Mouse (Mus musculus): ENCODE results near the gene Gm20696.

DNA sequence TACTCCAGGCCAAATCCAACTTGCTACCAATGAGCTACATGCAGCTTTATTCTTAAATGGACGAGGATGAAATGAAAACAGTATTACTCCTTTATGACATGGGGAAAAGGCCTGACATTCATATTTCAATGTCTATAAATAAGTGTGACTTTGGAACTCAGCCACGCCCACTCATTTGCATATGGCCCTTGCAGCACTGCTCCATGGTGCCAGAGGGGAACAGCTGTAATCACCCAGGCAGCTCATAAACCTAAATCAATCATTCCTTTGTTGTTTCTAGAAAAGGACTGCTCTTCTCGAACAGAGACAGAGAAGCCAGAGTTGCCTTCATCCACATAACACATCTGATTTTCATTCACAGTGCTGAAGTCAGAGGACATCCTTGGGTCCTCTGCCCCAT is 241.6 kb downstream of the Gm20696 start:
- TF ChIP-seq EP300 (IDR thresholded peaks at IDR 0.05; ENCODE audit: insufficient read depth, low read depth, low read length) (no peak), CTCF (IDR thresholded peaks at IDR 0.05; ENCODE audit: low read depth, low read length) (no peak), POLR2A (IDR thresholded peaks at IDR 0.05; ENCODE audit: insufficient read depth, low read length) (no peak)

All from ES-Bruce4 (cell line).